Mouse (Mus musculus) CH12.LX (cell line): Measurements from ENCODE around the gene Ces3a.

Source experiments
- CHD1 ChIP-seq: IDR thresholded peaks from 2 replicates; pipeline ENCODE4 v1.6.1; 2012; ENCODE audit warnings: low read depth, low read length, improper control_type of control experiment, inconsistent platforms
- CTCF ChIP-seq, 2 experiments: IDR thresholded peaks in 1 of 2; conservative IDR thresholded peaks in 1 of 2; 2 replicates each; pipeline ENCODE4 v1.5.1; 2011 to 2012; ENCODE audit warnings: low read depth in 2 of 2, low read length in 2 of 2, improper control_type of control experiment in 1 of 2, inconsistent platforms in 1 of 2, mild to moderate bottlenecking in 1 of 2, moderate library complexity in 1 of 2
- E2F4 ChIP-seq: IDR thresholded peaks from 2 replicates; pipeline ENCODE4 v1.6.1; 2011; ENCODE audit warnings: low read depth, low read length, improper control_type of control experiment; ENCODE audit not compliant: insufficient replicate concordance
- EP300 ChIP-seq: IDR thresholded peaks from 2 replicates; pipeline ENCODE4 v1.6.1; 2011; ENCODE audit warnings: low read length, improper control_type of control experiment
- ETS1 ChIP-seq: conservative IDR thresholded peaks from 2 replicates; pipeline ENCODE4 v1.6.1; 2012; ENCODE audit warnings: low read depth, mild to moderate bottlenecking, inconsistent platforms, low read length, improper control_type of control experiment, moderate library complexity
- KAT2A ChIP-seq: IDR thresholded peaks from 2 replicates; pipeline ENCODE4 v1.6.1; 2012; ENCODE audit warnings: low read length, improper control_type of control experiment, inconsistent platforms; ENCODE audit not compliant: insufficient replicate concordance
- MXI1 ChIP-seq: IDR thresholded peaks from 2 replicates; pipeline ENCODE4 v1.6.1; 2011; ENCODE audit warnings: mild to moderate bottlenecking, low read depth, low read length, improper control_type of control experiment
- POLR2A ChIP-seq: IDR thresholded peaks from 2 replicates; pipeline ENCODE4 v1.6.1; 2011; ENCODE audit warnings: low read depth, mild to moderate bottlenecking, improper control_type of control experiment, low read length
- TBP ChIP-seq: conservative IDR thresholded peaks from 2 replicates; pipeline ENCODE4 v1.6.1; 2011; ENCODE audit warnings: low read depth, low read length, improper control_type of control experiment
- USF1 ChIP-seq: IDR thresholded peaks from 2 replicates; pipeline ENCODE4 v1.6.1; 2014; ENCODE audit warnings: low read depth, mild to moderate bottlenecking, inconsistent platforms, low read length, improper control_type of control experiment
- USF2 ChIP-seq: conservative IDR thresholded peaks from 2 replicates; pipeline ENCODE4 v1.6.1; 2011; ENCODE audit warnings: low read depth, low read length, improper control_type of control experiment
- ZC3H11A ChIP-seq: IDR thresholded peaks from 2 replicates; pipeline ENCODE4 v1.6.1; 2012; ENCODE audit warnings: low read depth, mild to moderate bottlenecking, inconsistent platforms, low read length, improper control_type of control experiment
- ZNF384 ChIP-seq: IDR thresholded peaks from 2 replicates; pipeline ENCODE4 v1.6.1; 2012; ENCODE audit warnings: low read depth, low read length, improper control_type of control experiment, inconsistent platforms

DNA sequence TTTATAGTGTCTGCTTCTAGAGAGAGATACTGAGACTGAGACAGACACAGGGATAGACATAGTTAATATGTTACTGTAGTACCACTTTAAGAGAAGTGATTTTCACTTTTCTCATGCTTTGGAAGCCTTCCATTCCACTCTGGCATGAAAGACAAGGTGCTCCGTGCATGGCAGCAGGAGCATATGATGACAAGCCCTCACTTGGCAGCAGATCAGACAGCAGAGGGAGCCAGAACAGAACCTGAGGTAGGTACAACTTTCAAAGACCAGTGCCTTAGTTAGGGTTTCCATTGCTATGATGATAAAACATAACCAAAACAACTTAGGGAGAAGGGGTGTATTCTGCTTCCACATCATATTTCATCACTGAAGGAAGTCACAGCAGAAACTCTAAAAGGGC lies 25.3 kb upstream of the Ces3a start:
- TF ChIP-seq USF2 (no peak), CTCF (conservative IDR thresholded peaks at IDR 0.05 in 1 of 2, IDR thresholded peaks at IDR 0.05 in 1 of 2; ENCODE audit: low read depth in 2 of 2, low read length in 2 of 2) (no peak), ZC3H11A (no peak), KAT2A (no peak), EP300 (no peak), ETS1 (no peak), E2F4 (no peak), USF1 (no peak), MXI1 (no peak), CHD1 (no peak), TBP (no peak), ZNF384 (no peak), POLR2A (no peak)
